Mouse (Mus musculus): ENCODE measurements around the gene Usp17lb. TPM values are rescaled to one million over a fixed set of nuclear protein-coding genes. Genes with fewer than 3 reads are reported as not detected.
"Not testable (repeated sequence)": the region's sequence is repeated elsewhere in the genome, so short reads cannot be mapped to it uniquely, and the experiment has no call there.

Usp17lb gene
- polyA plus RNA-seq, 1 experiment from 2014 or later = not detected

- no peaks in the 10 kb centered on the region for H3K36me3 ChIP-seq (replicated peaks; ENCODE audit: insufficient read depth, low read length)
- DNase-seq (no peak), ATAC-seq (no peak)
- no peaks in the 10 kb centered on the region for H3K27me3 ChIP-seq (ENCODE audit: insufficient read depth, low read length)
- no peak overlapping the region for H3K27ac ChIP-seq (ENCODE audit: low read depth)
- no peak overlapping the region for H3K4me2 ChIP-seq (ENCODE audit: low read depth, low read length)
- no peaks in the 10 kb centered on the region for H3K4me1 ChIP-seq (ENCODE audit: insufficient read depth)
- H3K9me3 ChIP-seq (ENCODE audit: low read length) = no peaks in the 10 kb centered on the region
- H3K4me3 ChIP-seq (ENCODE audit: low read depth, low read length) = no peak overlapping the region
- no peak for TF ChIP-seq CTCF (IDR thresholded peaks at IDR 0.05; ENCODE audit: low read depth)
- no peak for TF ChIP-seq EP300 (IDR thresholded peaks at IDR 0.05; ENCODE audit: low read depth)
- WGBS (ENCODE audit: insufficient replicate concordance) = 77% methylated on average over 1 of the region's 1 CpGs
- no peak overlapping the region for H3K9ac ChIP-seq (replicated peaks)
These were observed 1.4 kb upstream of the Usp17lb start for GRCm38 (mm10) chr7:104843731-104844287.

- H3K4me2 ChIP-seq (ENCODE audit: low read depth, low read length); H3K9me3 ChIP-seq (ENCODE audit: low read length); H3K36me3 ChIP-seq (replicated peaks; ENCODE audit: insufficient read depth, low read length); ATAC-seq; H3K27ac ChIP-seq (ENCODE audit: low read depth); H3K9ac ChIP-seq (replicated peaks); H3K27me3 ChIP-seq (ENCODE audit: insufficient read depth, low read length); DNase-seq; H3K4me3 ChIP-seq (ENCODE audit: low read depth, low read length); H3K4me1 ChIP-seq (ENCODE audit: insufficient read depth): not testable (repeated sequence)
- 68% methylated on average over 8 of the region's 8 CpGs for WGBS (ENCODE audit: insufficient replicate concordance)
These were observed 32.1 kb downstream of the Usp17lb start for GRCm38 (mm10) chr7:104810335-104810734.

GRCm38 (mm10) chr7:104790796-104791195 lies 51.6 kb downstream of the Usp17lb start:
- Histone ChIP-seq H3K9ac (replicated peaks) (no peak overlapping the region), H3K27me3 (ENCODE audit: insufficient read depth, low read length) (no peaks in the 10 kb centered on the region), H3K4me3 (ENCODE audit: low read depth, low read length) (no peak overlapping the region), H3K27ac (ENCODE audit: low read depth) (no peak overlapping the region), H3K4me2 (ENCODE audit: low read depth, low read length) (no peak overlapping the region), H3K36me3 (replicated peaks; ENCODE audit: insufficient read depth, low read length) (no peaks in the 10 kb centered on the region), H3K9me3 (ENCODE audit: low read length) (no peaks in the 10 kb centered on the region), H3K4me1 (ENCODE audit: insufficient read depth) (no peaks in the 10 kb centered on the region)
- 65% methylated on average over 1 of the region's 1 CpGs for WGBS (ENCODE audit: insufficient replicate concordance)
- no peak for ATAC-seq
- TF ChIP-seq EP300 (IDR thresholded peaks at IDR 0.05; ENCODE audit: low read depth) (no peak), CTCF (IDR thresholded peaks at IDR 0.05; ENCODE audit: low read depth) (no peak)
- no peak for DNase-seq

Other genes with a start within 250 kb of the Usp17lb start
- not detected in 2 replicates for gene Olfr655, start 240.8 kb downstream of the Usp17lb start, polyA plus RNA-seq (2015; fragmentation: Nextera tagmentation; extraction: Ambion mirVana)
- not detected in 2 replicates for gene Olfr656, start 228.6 kb downstream of the Usp17lb start, polyA plus RNA-seq (2015; fragmentation: Nextera tagmentation; extraction: Ambion mirVana)
- not detected in 2 replicates for gene Olfr657, start 217.8 kb downstream of the Usp17lb start, polyA plus RNA-seq (2015; fragmentation: Nextera tagmentation; extraction: Ambion mirVana)
- gene Olfr658, start 195.3 kb downstream of the Usp17lb start, polyA plus RNA-seq (2015; fragmentation: Nextera tagmentation; extraction: Ambion mirVana) = not detected in 2 replicates
- gene Olfr659, start 175.8 kb downstream of the Usp17lb start, polyA plus RNA-seq (2015; fragmentation: Nextera tagmentation; extraction: Ambion mirVana) = not detected in 2 replicates
- gene Olfr661, start 156.1 kb downstream of the Usp17lb start, polyA plus RNA-seq (2015; fragmentation: Nextera tagmentation; extraction: Ambion mirVana) = not detected in 2 replicates
- not detected in 2 replicates for gene Usp17le, start 65.1 kb downstream of the Usp17lb start, polyA plus RNA-seq (2015; fragmentation: Nextera tagmentation; extraction: Ambion mirVana)
- gene Usp17la, start 14.4 kb upstream of the Usp17lb start, polyA plus RNA-seq (2015; fragmentation: Nextera tagmentation; extraction: Ambion mirVana) = not detected in 2 replicates
- gene Olfr665, start 35.4 kb upstream of the Usp17lb start, polyA plus RNA-seq (2015; fragmentation: Nextera tagmentation; extraction: Ambion mirVana) = not detected in 2 replicates
- not detected in 2 replicates for gene Olfr666, start 53.3 kb upstream of the Usp17lb start, polyA plus RNA-seq (2015; fragmentation: Nextera tagmentation; extraction: Ambion mirVana)
- not detected in 2 replicates for gene Olfr667, start 78.9 kb upstream of the Usp17lb start, polyA plus RNA-seq (2015; fragmentation: Nextera tagmentation; extraction: Ambion mirVana)
- gene Olfr668, start 85.5 kb upstream of the Usp17lb start, polyA plus RNA-seq (2015; fragmentation: Nextera tagmentation; extraction: Ambion mirVana) = not detected in 2 replicates
- not detected in 2 replicates for gene Olfr669, start 91.6 kb upstream of the Usp17lb start, polyA plus RNA-seq (2015; fragmentation: Nextera tagmentation; extraction: Ambion mirVana)
- gene Olfr670, start 120.0 kb upstream of the Usp17lb start, polyA plus RNA-seq (2015; fragmentation: Nextera tagmentation; extraction: Ambion mirVana) = not detected in 2 replicates
- gene Olfr671, start 136.5 kb upstream of the Usp17lb start, polyA plus RNA-seq (2015; fragmentation: Nextera tagmentation; extraction: Ambion mirVana) = not detected in 2 replicates
- not detected in 2 replicates for gene Olfr672, start 159.4 kb upstream of the Usp17lb start, polyA plus RNA-seq (2015; fragmentation: Nextera tagmentation; extraction: Ambion mirVana)
- not detected in 2 replicates for gene Olfr675, start 185.9 kb upstream of the Usp17lb start, polyA plus RNA-seq (2015; fragmentation: Nextera tagmentation; extraction: Ambion mirVana)
- not detected in 2 replicates for gene Olfr676, start 190.1 kb upstream of the Usp17lb start, polyA plus RNA-seq (2015; fragmentation: Nextera tagmentation; extraction: Ambion mirVana)
- gene Olfr677, start 208.8 kb upstream of the Usp17lb start, polyA plus RNA-seq (2015; fragmentation: Nextera tagmentation; extraction: Ambion mirVana) = not detected in 2 replicates
- gene Olfr678, start 221.9 kb upstream of the Usp17lb start, polyA plus RNA-seq (2015; fragmentation: Nextera tagmentation; extraction: Ambion mirVana) = not detected in 2 replicates
- not detected in 2 replicates for gene Olfr679, start 238.6 kb upstream of the Usp17lb start, polyA plus RNA-seq (2015; fragmentation: Nextera tagmentation; extraction: Ambion mirVana)